Mouse (Mus musculus) cerebral cortex, adult 2 months (tissue): ENCODE data around the gene Krtap20-2.

Experiments used
- WGBS: fragments of 180-500 bp; shearing (Covaris S2); methylation state at CpG from one replicate; pipeline ENCODE4 v1.1.7; 2018; 5-methylcytosine and 5-hydroxymethylcytosine counted together

Gene Krtap20-2

GRCm38 (mm10) chr16:89205561-89205960 is at the start of gene Krtap20-2:
Krtap20-2 (plus strand) TSS chr16:89205861.
- WGBS, result 79% methylated on average over 1 of the region's 1 CpGs

- 92% methylated on average over 4 of the region's 4 CpGs for WGBS
Observed at GRCm38 (mm10) chr16:89157652-89158051, 48.0 kb upstream of the Krtap20-2 start, which contains the start of gene Gm9789. Gm9789 (plus strand) TSS chr16:89157952.

GRCm38 (mm10) chr16:89169190-89169589 is 36.5 kb upstream of the Krtap20-2 start, which contains the start of gene Gm7735:
Gm7735 (plus strand) TSS chr16:89169490.

GRCm38 (mm10) chr16:89174435-89174834 is 31.2 kb upstream of the Krtap20-2 start, which contains the start of gene 1110057P08Rik:
1110057P08Rik (plus strand) TSS chr16:89174735.
- WGBS, result 79% methylated on average over 2 of the region's 2 CpGs

GRCm38 (mm10) chr16:89188621-89189020 is 17.0 kb upstream of the Krtap20-2 start:
- WGBS, result 86% methylated on average over 4 of the region's 4 CpGs
